Mouse (Mus musculus) Muller cell, postnatal 12 days (primary cell): ENCODE measurements at regions not wholly inside any gene's neighbourhood (a gene's known extent, or its start where the extent isn't known, plus 50 kb on each side); places are given as distances from the start of the nearest gene placed in this dataset.
A peak's percentile ranks its signal among the peaks of the same experiment; 100 is the strongest.

Experiments
- DNase-seq: peaks from one replicate; pipeline ENCODE4 v3.0.0-alpha.2; 2015; ENCODE audit errors: inconsistent ontology term

DNA sequence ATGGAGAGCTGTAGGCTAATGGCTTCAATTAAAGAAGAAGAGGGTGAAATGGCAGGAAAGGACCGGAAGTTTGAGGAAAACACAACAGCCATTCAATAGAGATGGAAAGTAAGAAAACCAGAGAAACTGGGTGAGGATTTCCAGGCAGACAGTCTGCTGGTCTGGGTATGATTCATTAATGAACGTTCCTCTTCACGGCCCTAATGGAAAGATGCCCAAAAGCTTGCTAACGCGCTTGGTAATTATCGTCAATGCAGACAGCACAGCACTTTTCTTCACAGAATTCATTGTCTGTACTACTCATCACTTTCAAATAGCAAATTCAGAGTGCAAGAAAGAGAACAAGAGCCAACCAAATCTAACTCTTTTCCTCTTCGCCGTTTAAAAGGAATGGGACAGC, 60.3 kb downstream of the Ing2 start:
- DNase-seq = peak; percentile 68

DNA sequence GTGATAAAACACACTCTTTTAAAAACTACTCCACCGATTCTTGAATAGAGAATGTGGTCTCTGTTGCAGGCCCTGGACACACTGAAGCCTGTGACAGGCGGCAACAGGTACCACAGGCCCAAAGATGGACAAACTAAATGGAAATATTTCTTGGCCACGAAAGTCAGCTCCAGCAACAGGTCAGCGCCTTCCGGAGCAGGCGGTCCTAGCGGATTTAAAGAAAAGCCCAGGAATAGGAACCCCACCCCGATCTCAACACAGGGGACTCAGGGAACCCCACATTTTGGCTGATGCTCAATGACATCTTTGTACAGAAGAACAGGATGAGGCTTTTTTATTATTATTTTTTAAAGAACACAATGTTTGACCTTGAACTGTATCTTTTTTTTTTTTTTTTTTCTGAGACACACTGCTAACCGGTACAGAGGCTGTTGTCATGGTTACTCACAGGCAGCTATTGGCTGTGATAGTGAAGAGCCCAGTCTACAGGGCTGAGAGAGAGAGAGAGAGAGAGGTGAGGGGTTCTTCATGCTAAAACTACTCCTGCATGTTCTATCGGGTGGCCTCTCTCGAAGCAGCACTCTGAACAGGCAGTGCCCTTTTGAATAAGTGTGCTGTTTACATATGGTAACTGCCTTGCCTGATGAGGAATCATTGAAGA, 63.5 kb downstream of the Ing2 start:
- no peak for DNase-seq

DNA sequence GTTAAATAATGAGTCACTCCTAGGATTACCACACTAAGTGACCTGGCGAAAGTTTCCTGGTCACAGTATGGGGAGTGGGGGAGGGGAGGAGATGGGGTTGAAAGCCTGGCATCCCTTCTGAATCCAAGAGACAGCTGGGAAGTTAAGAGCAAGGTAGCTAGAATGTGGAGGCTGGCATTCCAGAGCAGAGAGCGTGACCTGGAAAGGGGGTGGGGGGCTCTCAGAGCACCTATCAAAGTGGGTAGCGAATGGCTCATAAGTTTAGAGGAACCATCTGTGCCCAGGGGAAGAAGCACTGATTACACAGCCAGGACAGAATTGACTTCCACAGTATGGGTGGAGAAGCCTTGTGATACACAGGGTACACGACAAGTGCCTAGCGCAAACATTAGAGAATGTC, 65.4 kb downstream of the Ing2 start:
- no peak for DNase-seq

DNA sequence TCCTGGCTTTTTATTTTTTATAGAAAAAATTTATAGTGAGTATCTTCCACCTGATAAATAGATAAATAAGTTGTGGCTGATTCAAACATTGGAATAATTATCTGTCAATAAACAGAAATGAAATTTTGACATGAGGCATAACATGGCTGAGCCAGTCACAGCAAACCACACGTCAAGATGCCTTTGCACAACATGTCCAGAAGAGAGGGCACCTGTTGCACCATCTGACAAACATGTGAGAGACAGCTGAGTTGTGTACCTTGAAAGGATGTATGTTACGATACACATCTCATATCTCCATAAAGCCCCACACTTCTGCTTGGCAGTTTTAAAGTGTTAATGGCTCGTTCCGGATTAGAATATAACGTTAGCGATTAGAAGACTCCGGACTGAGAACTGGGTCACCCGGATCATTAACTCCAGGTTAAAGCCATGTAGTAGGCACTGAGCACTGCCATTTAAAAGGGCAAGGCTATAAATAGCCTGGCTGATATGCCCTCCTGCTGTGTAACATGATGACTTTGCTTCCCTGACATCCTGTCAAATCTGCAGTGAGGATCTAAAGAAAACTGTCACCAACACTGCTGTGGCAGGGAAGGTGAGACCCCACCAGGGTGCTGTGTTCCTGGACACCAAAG, 70.9 kb downstream of the Rwdd4a start:
- DNase-seq = no peak
